Mouse (Mus musculus) limb, embryonic 10.5 days (tissue): ENCODE results near the gene Cep164. TPM values are rescaled to one million over a fixed set of nuclear protein-coding genes. Genes with fewer than 3 reads are reported as not detected.
A peak's percentile ranks its signal among the peaks of the same experiment; 100 is the strongest.
"Not testable (repeated sequence)": the region's sequence is repeated elsewhere in the genome, so short reads cannot be mapped to it uniquely, and the experiment has no call there.

ENCODE experiments used
- DNase-seq: peaks from one replicate; pipeline ENCODE4 v3.0.0-alpha.2; 2017; ENCODE audit warnings: low spot score
- H3K27ac ChIP-seq: fragments of 300-500 bp; sonication (generic); 2 replicates; pipeline ENCODE4 v1.5.1; 2016; ENCODE audit warnings: mild to moderate bottlenecking
- H3K27me3 ChIP-seq: fragments of 300-500 bp; sonication (generic); 2 replicates; pipeline ENCODE4 v1.6.1; 2016; ENCODE audit warnings: low read depth, mild to moderate bottlenecking; ENCODE audit not compliant: poor library complexity, severe bottlenecking
- H3K36me3 ChIP-seq: fragments of 300-500 bp; sonication (generic); 2 replicates; pipeline ENCODE4 v1.6.1; 2016; ENCODE audit warnings: mild to moderate bottlenecking, moderate library complexity
- H3K4me1 ChIP-seq: fragments of 300-500 bp; sonication (generic); 2 replicates; pipeline ENCODE4 v1.6.1; 2016
- H3K4me3 ChIP-seq: fragments of 300-500 bp; sonication (generic); 2 replicates; pipeline ENCODE4 v1.5.1; 2016; ENCODE audit warnings: mild to moderate bottlenecking, moderate library complexity
- H3K9me3 ChIP-seq: fragments of 300-500 bp; sonication (generic); replicated peaks from 2 replicates; pipeline ENCODE4 v1.6.1; 2016; ENCODE audit warnings: mild to moderate bottlenecking
- WGBS: fragments of 180-500 bp; shearing (Covaris S2); methylation state at CpG from one replicate; pipeline ENCODE4 v1.1.7; 2016; 5-methylcytosine and 5-hydroxymethylcytosine counted together
- polyA plus RNA-seq: library from polyadenylated mRNA; unstranded; fragments of >200 nt; fragmentation: Nextera tagmentation; extraction: Ambion mirVana; gene quantifications from 2 replicates; pipeline ENCODE4 v1.2.1, GENCODE M21; 2016

Cep164 gene
- polyA plus RNA-seq, 1 experiment from 2014 or later: 22.0 TPM

- WGBS: 85% methylated on average over 5 of the region's 5 CpGs
- H3K4me1 ChIP-seq: peaks cover 18% of the 10 kb centered on the region
Observed at GRCm38 (mm10) chr9:45795722-45796121, 32.8 kb downstream of the Cep164 start.

GRCm38 (mm10) chr9:45793697-45794096 is 34.8 kb downstream of the Cep164 start:
- Histone ChIP-seq H3K27ac (no peak overlapping the region), H3K4me1 (peaks cover 7% of the 10 kb centered on the region), H3K9me3 (no peaks in the 10 kb centered on the region), H3K36me3 (peaks cover 54% of the 10 kb centered on the region), H3K27me3 (no peaks in the 10 kb centered on the region), H3K4me3 (no peak overlapping the region)
- no peak for DNase-seq
- WGBS: 81% methylated on average over 6 of the region's 6 CpGs

More at GRCm38 (mm10) chr9:45795722-45796121, 32.8 kb downstream of the Cep164 start:
- DNase-seq: no peak
- no peak overlapping the region for H3K27ac ChIP-seq
- H3K9me3 ChIP-seq: no peaks in the 10 kb centered on the region
- H3K4me3 ChIP-seq: no peak overlapping the region
- peaks cover 43% of the 10 kb centered on the region for H3K36me3 ChIP-seq
- no peaks in the 10 kb centered on the region for H3K27me3 ChIP-seq

GRCm38 (mm10) chr9:45792235-45792634 is 36.3 kb downstream of the Cep164 start:
- DNase-seq: no peak
- Histone ChIP-seq H3K4me3 (no peak overlapping the region), H3K27me3 (no peaks in the 10 kb centered on the region), H3K9me3 (no peaks in the 10 kb centered on the region), H3K27ac (0 out of 2 replicates have a peak overlapping the region, but pooled peaks have one; percentile 14), H3K36me3 (peaks cover 57% of the 10 kb centered on the region), H3K4me1 (no peaks in the 10 kb centered on the region)
- 100% methylated on average over 1 of the region's 1 CpGs for WGBS

- H3K27ac ChIP-seq: no peak overlapping the region
- peaks cover 57% of the 10 kb centered on the region for H3K36me3 ChIP-seq
- no peaks in the 10 kb centered on the region for H3K27me3 ChIP-seq
- H3K4me1 ChIP-seq: no peaks in the 10 kb centered on the region
- H3K9me3 ChIP-seq: no peaks in the 10 kb centered on the region
- DNase-seq: no peak
- no peak overlapping the region for H3K4me3 ChIP-seq
- WGBS: 82% methylated on average over 8 of the region's 8 CpGs
Observed at GRCm38 (mm10) chr9:45791456-45792142, 36.9 kb downstream of the Cep164 start.

GRCm38 (mm10) chr9:45788405-45788804 is 40.1 kb downstream of the Cep164 start:
- Histone ChIP-seq H3K9me3 (no peaks in the 10 kb centered on the region), H3K36me3 (peaks cover 68% of the 10 kb centered on the region), H3K27ac (no peak overlapping the region), H3K4me1 (no peaks in the 10 kb centered on the region), H3K27me3 (no peaks in the 10 kb centered on the region), H3K4me3 (no peak overlapping the region)
- DNase-seq: no peak
- WGBS: 53% methylated on average over 5 of the region's 5 CpGs

- Histone ChIP-seq H3K36me3 (peaks cover 63% of the 10 kb centered on the region), H3K27ac (no peak overlapping the region), H3K4me3 (no peak overlapping the region), H3K27me3 (no peaks in the 10 kb centered on the region), H3K4me1 (no peaks in the 10 kb centered on the region), H3K9me3 (no peaks in the 10 kb centered on the region)
- no peak for DNase-seq
- WGBS: 91% methylated on average over 6 of the region's 6 CpGs
Observed at GRCm38 (mm10) chr9:45787547-45787946, 40.9 kb downstream of the Cep164 start.

- H3K4me3 ChIP-seq: no peak overlapping the region
- H3K9me3 ChIP-seq: no peaks in the 10 kb centered on the region
- H3K27me3 ChIP-seq: no peaks in the 10 kb centered on the region
- H3K36me3 ChIP-seq: peaks cover 60% of the 10 kb centered on the region
- DNase-seq: no peak
- 0 out of 2 replicates have a peak, but pooled peaks cover 2% of the 10 kb centered on the region for H3K4me1 ChIP-seq
- 92% methylated on average over 8 of the region's 8 CpGs for WGBS
- H3K27ac ChIP-seq: no peak overlapping the region
Observed at GRCm38 (mm10) chr9:45787071-45787470, 41.4 kb downstream of the Cep164 start.

- 91% methylated on average over 12 of the region's 12 CpGs for WGBS
- no peak for DNase-seq
- Histone ChIP-seq H3K4me3 (no peak overlapping the region), H3K4me1 (peaks cover 4% of the 10 kb centered on the region; the same call in 1 of the 2 replicates), H3K27ac (no peak overlapping the region), H3K9me3 (no peaks in the 10 kb centered on the region), H3K36me3 (peaks cover 44% of the 10 kb centered on the region), H3K27me3 (no peaks in the 10 kb centered on the region)
Observed at GRCm38 (mm10) chr9:45783249-45784069, 45.0 kb downstream of the Cep164 start.

GRCm38 (mm10) chr9:45779201-45779600 is 49.3 kb downstream of the Cep164 start:
- WGBS: 68% methylated on average over 6 of the region's 6 CpGs
- peaks cover 64% of the 10 kb centered on the region for H3K36me3 ChIP-seq
- no peak overlapping the region for H3K4me3 ChIP-seq
- H3K9me3 ChIP-seq: no peaks in the 10 kb centered on the region
- peak overlapping the region; percentile 1; the same call in 1 of the 2 replicates for H3K27ac ChIP-seq
- DNase-seq: no peak
- H3K4me1 ChIP-seq: peaks cover 6% of the 10 kb centered on the region; the same call in 1 of the 2 replicates
- H3K27me3 ChIP-seq: no peaks in the 10 kb centered on the region

- not testable (repeated sequence) for H3K9me3 ChIP-seq, H3K27ac ChIP-seq, DNase-seq, H3K4me1 ChIP-seq, H3K4me3 ChIP-seq, H3K27me3 ChIP-seq
- H3K36me3 ChIP-seq: peaks cover 81% of the 10 kb centered on the region
- 85% methylated on average over 3 of the region's 3 CpGs for WGBS
Observed at GRCm38 (mm10) chr9:45776176-45776575, 52.3 kb downstream of the Cep164 start.

- no peak overlapping the region for H3K27ac ChIP-seq
- peaks cover 91% of the 10 kb centered on the region for H3K36me3 ChIP-seq
- no peak for DNase-seq
- H3K9me3 ChIP-seq: no peaks in the 10 kb centered on the region
- H3K27me3 ChIP-seq: no peaks in the 10 kb centered on the region
- no peak overlapping the region for H3K4me3 ChIP-seq
- 85% methylated on average over 6 of the region's 6 CpGs for WGBS
- peaks cover 4% of the 10 kb centered on the region; the same call in 1 of the 2 replicates for H3K4me1 ChIP-seq
Observed at GRCm38 (mm10) chr9:45774088-45774487, 54.4 kb downstream of the Cep164 start.

- DNase-seq: no peak
- 89% methylated on average over 5 of the region's 5 CpGs for WGBS
- peaks cover 68% of the 10 kb centered on the region for H3K36me3 ChIP-seq
Observed at GRCm38 (mm10) chr9:45769596-45769995, 58.9 kb downstream of the Cep164 start.

GRCm38 (mm10) chr9:45768421-45768820 is 60.1 kb downstream of the Cep164 start:
- WGBS: 84% methylated on average over 18 of the region's 18 CpGs
- Histone ChIP-seq H3K27ac (no peak overlapping the region), H3K36me3 (peaks cover 56% of the 10 kb centered on the region), H3K9me3 (no peaks in the 10 kb centered on the region), H3K4me1 (peaks cover 4% of the 10 kb centered on the region; the same call in 1 of the 2 replicates), H3K4me3 (no peak overlapping the region), H3K27me3 (no peaks in the 10 kb centered on the region)
- DNase-seq: no peak

More at GRCm38 (mm10) chr9:45769596-45769995, 58.9 kb downstream of the Cep164 start:
- H3K4me3 ChIP-seq: no peak overlapping the region
- H3K4me1 ChIP-seq: peaks cover 4% of the 10 kb centered on the region; the same call in 1 of the 2 replicates
- no peaks in the 10 kb centered on the region for H3K9me3 ChIP-seq
- H3K27ac ChIP-seq: no peak overlapping the region
- no peaks in the 10 kb centered on the region for H3K27me3 ChIP-seq
